Mouse (Mus musculus): ENCODE measurements around the gene Pdxk. TPM values are rescaled to one million over a fixed set of nuclear protein-coding genes. Genes with fewer than 3 reads are reported as not detected.
"Not testable (repeated sequence)": the region's sequence is repeated elsewhere in the genome, so short reads cannot be mapped to it uniquely, and the experiment has no call there.

Gene Pdxk
- 10 to 100 TPM; 10.2 to 11.1 TPM for total RNA-seq (2021)
- long read RNA-seq, experiment 1, full-length matches to known transcripts, result 7 of 11 reads
- long read RNA-seq, experiment 1, partial matches to known transcripts, result 0 of 11 reads
- long read RNA-seq, experiment 1, other reads (novel, unspliced or antisense), result 4 of 11 reads
- long read RNA-seq, experiment 2, full-length matches to known transcripts, result 6 of 6 reads
- long read RNA-seq, experiment 2, partial matches to known transcripts, result 0 of 6 reads
- long read RNA-seq, experiment 2, other reads (novel, unspliced or antisense), result 0 of 6 reads

DNA sequence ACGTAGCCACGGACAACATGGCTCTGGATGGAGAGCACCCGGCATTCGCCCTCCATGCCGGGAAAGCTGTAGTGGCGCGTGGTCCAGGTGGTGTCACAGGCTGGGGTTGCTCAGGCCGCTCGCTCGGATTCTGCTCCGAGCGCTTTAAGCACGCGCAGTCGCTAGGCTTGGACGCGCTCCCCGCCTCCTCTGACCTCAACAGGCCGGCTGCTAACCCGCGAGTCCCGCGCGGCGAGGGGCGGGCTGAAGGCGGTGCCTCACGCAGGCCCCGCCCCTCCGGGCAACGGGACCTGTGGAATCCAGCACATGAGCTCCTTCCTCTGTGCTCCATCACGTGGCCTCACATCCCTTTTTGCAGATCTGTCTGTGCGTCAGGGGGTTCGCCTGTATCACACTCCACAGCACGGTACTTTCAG, at the start of gene Pdxk:
Pdxk (minus strand) TSS at position 184 of the 416 bp plus-strand sequence.
- DNase-seq, result peak; percentile 96 to 97
- intact Hi-C loops (cut with DNase I), result loop anchor here (5.0 kb wide), 1 partner anchor 113 kb away; no protein-coding TSS in a partner anchor

DNA sequence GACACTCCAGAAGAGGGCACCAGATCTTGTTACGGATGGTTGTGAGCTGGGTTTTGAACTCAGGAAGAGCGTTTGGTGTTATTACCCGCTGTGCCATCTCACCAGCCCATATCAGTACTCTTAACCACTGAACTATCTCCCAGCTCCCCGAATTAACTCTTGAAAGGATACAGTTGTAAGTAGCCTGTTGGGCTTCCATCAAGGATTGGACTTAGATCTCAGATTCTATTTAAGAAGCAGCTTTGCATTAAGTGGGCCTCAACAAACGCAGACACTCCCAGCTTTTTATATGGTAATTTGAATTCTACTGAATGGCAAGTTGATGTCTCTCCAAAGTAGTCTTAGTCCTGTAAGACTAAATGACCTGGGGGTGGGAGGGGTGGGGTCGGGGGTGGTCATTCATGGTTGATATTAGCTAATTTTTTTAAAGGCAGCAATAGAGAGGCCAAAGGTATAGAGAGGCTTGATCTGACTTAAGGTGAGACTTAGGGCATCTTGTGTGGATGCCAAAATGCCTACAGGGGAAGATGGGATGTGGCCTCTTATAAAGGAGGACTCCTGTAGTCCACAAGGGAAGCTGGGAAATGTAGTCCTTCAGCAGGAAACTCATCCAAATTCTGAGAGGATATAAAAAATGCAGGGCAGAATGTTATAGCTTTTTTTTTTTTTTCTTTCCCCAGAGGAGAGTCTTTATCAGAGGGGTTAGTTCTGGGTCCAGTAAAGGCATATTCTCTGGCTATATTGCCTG, 38.4 kb upstream of the Pdxk start:
- DNase-seq, result no peak
- intact Hi-C loops (cut with DNase I), result no loop called here

DNA sequence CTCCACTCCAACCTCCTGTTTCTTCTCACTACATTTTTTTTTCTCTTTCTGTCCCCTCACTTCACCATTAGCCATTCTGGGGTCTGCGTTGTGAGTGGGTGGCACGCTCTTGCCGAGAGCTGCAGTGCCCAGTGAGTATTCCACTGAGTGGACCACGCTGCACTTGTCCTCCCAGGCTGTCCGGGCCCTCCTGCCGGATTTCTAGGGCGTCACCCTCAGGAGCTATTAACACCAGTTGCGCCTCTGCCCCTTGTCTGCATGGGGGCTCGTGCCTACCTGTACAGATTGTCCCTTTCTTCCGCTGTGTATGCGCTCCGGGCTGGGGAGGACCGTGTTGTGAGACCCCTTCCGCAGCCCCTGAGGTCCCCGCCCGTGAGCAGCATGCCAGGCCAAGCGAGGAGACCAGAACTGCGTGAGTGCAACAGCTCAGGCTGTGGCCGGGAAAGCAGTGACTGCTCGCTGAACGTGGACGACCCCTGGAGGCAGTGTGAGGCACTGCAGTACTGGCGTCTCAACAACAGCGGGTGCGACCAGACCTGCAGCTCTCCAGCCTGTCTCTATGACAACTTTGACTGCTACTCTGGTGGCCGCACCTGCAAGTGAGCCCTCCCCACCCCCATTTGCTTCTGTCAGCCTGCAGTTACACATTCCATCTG, 22.8 kb upstream of the Pdxk start:
- DNase-seq, result peak; percentile 83 to 89
- intact Hi-C loops (cut with DNase I), result loop anchor here (1.0 kb wide), 1 partner anchor 48 kb away; no protein-coding TSS in a partner anchor

DNA sequence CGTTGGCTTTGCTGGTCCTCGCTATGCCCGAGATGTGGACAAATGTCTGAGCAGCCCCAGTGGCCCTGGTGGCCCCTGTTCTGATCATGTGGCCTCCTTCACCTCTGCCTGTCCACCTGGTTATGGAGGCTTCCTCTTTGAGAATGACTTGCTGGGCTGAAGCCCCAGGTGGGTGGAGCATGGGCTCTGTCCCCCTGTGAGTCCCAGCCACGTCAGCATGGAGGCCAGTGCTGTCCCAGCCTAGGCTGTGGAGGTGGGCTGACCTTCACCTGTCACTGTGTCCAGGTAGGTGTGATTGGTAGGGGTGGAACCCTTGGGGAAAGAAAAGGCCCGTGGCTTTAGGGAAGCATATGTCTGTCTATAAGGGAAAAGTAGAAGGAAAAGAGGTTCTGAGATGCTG, 22.1 kb upstream of the Pdxk start:
- intact Hi-C loops (cut with DNase I), result loop anchor here (1.0 kb wide), 1 partner anchor 48 kb away; no protein-coding TSS in a partner anchor
- no peak for DNase-seq

DNA sequence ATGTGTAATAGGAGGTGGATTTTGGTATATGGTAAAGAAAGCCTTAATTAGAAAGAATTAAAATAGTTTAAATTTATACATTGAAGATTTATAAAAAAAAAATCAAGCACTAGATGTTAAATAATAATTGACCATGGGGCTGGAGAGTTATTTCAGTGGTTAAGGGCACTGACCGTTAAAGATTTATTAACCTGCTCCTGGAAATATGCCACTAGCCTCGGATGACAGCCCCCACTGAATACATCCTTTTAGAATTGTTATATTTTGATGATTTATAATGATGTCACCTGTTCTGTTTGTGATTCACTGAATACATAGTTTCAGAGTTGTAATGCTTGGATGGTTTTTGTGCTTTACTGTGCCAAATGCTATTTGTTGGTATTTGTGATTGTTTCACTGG, 20.6 kb upstream of the Pdxk start:
- DNase-seq; intact Hi-C loops (cut with DNase I): not testable (repeated sequence)

DNA sequence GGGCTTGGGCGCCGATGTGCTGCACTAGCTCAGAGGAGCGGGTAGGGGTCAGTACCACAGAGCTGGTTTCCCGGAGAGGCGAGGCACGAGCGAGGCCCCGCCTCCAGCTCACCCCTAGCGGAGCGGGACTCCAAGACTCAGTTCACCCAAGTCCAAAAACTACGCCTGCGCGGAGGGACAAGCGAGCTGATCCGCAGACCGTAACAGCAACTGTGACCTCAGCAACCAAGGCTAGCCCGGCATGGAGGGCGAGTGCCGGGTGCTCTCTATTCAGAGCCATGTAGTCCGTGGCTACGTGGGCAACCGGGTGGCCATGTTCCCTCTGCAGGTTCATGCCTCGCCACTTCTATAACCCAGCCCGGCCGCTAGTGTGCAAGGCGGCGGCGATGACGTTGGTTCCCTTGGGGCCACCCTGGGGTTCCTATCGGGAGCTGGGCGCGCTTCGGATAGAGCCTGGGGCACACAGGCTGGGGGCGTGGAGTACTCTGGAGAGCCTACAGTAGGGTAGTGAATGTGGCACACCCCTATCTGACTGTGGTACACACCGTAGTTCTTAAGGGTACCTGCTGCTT, 17.2 kb upstream of the Pdxk start:
- intact Hi-C loops (cut with DNase I), result no loop called here
- peak; percentile 25 to 28 for DNase-seq

DNA sequence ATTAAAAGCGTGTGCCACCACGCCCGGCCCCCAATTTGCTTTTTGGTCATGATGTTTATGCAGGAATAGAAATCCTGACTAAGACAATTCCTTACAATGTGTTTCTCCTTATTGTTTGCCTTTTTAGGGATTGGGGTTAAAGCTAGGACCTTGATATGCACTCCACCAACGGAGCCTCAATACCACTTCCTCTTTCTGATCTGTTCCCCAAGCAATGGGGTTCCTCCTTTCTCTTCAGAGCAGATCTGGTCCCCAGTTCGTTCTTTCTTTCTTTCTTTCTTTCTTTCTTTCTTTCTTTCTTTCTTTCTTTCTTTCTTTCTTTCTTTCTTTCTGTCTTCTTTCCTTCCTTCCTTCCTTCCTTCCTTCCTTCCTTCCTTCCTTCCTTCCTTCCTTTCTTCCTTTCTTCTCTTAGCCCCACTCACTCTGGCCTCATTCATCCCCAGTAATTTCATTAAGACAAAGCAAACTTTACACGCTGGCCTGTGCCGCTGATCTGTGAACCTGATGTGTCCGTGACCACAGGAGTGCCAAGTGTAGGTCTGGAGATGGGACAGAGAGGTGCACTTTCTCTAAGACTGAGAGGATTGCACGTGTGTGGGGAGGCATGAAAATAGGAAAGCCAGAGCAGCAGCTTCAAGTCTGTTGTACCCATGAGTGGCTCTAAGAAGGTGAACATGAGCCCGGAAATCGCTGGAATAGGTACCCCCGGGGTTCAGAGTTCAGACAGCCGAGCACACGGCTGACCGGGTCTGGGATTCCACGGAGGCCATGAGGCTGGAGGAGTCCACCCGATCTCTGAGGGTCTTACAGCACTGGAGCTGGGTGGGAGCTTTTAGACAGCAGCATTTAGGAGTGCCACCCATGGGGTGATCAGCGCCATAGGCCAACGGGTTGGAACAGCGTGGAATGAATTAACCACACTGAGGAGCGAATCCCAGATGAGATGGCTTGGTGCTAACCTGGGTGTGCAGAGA, 16.5 kb upstream of the Pdxk start:
- intact Hi-C loops (cut with DNase I), result no loop called here

DNA sequence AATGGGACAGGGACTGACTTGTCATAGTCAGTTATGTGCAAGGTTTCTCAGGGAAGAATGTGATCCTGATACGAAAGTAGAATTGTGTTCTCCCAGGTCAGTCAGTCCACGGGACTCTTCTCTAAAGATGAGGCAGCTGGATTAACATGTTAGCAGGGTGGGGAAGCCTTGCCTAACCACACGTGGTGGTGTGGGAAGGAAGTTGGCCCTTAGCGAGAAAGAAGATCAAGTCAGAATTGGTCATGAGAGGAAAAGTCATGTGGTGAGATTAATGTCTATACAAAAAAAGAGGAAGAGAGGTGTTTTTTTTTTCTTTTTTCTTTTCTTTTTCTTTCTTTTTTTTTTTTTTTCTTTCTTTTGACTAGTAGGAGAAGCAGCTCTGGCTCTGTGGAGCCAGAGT, 12.0 kb upstream of the Pdxk start:
- intact Hi-C loops (cut with DNase I), result no loop called here

More for the DNA sequence above, 16.5 kb upstream of the Pdxk start:
- DNase-seq, result no peak

DNA sequence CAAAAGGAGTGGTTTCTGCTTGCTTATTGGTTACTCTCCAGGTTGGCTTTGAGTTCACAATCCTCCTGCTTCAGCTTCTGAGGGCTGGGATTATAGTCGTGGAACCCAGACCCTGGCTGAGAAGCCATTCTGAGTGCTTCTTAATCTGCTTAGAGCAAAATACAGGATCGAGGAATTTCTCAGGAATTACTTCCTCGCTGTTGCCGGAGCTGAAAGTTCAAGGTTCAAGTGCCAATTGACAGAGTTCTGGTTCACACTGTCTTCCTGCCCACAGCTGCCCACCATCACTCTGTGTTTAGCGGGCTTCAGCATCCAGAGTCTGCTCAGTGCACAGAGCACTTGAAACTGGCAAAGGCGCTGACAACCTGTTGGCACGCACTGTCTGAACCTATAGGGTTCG, 10.0 kb upstream of the Pdxk start:
- no peak for DNase-seq
- intact Hi-C loops (cut with DNase I), result no loop called here

More for the DNA sequence above, 12.0 kb upstream of the Pdxk start:
- DNase-seq, result no peak

DNA sequence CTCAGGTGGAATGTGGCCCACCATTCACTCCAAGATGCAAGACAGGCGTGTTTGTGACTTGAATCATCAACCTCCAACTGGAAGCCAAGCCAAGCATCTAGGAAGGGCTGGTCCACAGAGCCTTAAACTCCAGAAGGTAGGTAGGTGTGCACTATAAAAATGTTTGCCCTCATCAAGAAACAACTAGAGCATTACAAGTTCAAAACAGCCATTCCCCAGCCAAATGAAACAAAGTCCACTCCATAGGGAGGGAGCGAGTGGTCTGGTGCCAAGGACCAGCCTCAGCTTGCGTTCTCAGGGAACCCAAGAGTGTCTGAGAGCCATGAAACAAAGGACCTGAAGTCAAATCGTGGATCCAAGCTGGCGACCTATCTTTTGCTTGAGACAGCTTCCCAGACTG, 8.7 kb upstream of the Pdxk start:
- intact Hi-C loops (cut with DNase I), result no loop called here
- DNase-seq, result no peak

DNA sequence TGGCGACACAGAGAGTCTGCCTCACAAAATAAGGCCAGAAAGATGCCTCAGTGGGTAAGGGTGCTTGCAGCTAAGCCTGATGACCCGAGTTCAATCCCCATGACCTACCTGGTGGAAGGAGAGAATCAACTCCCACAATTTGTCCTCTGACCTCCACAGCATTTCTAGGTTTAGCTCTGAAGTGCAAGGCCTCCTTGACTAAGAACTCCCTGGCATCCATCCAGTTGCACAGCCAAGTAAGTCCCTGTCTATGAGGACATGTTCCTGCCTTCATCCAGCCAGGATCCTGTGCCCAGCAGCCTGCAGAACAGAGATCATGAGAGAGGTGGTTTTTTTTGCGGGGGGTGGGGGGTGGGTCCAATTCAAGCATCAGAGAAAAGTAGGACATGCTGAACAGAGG, 7.3 kb upstream of the Pdxk start:
- intact Hi-C loops (cut with DNase I), result no loop called here
- no peak for DNase-seq

DNA sequence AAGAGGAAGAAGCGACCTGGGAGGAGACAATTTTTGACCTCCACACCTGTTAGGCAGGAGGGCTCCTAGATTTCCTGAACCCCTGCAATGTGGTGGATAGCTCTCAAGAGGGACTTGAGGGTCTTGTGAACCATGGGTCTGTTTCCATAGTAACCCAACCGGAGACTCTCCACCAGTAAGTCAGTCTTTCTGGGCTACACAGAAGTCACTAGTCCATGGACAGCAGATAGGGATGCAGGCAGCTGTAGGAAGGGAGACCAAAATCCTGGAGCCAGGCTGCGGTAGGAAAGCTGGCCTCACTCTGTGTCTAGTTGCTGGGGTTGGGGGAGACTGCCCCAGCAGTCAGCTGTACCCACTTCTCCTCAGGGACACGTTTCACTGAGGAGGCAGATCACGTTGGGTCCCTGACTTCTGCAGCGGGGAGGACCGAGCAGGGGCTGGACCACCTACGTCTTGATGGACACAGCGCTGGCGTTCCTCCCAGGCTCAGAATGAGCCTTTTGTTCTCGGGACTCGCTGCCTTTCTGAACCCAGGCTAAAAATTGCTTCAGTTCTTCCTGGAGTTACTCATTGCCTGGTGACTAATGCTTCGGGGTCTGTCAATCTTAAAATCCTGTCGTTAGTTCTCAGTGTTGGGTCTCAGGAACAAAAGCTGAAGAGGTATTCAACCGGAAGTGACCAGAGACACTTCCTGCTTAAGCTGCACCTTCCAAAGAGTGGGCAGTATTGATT, 6.0 kb upstream of the Pdxk start:
- DNase-seq, result peak in 1 of 2 experiments; percentile 39
- intact Hi-C loops (cut with DNase I), result no loop called here

DNA sequence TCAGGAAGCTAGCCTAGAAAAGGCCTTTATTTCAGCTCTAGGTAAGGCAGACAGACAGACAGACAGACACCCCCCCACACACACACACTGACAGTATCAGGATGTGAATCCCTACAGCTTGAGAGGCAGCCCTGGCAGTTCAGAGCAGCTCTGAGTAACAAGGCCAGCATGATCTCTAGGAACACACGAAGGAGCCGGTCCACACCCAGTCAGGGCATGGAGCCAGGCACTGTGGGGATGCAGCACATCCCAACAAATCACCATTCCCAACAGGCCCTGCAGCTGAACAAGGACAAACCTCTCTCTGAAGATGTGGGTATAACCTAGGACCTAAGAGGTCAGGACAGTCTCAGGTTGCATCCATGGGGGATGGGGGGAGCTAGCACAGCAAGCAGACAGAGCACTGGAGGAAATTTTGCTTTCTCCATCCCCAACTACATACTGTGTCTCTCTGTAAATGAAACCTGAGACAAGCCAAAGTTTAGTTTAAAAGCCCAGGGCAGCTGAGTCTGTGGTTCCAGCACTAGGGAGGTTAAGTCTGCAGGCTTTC, 3.1 kb upstream of the Pdxk start:
- intact Hi-C loops (cut with DNase I), result no loop called here

DNA sequence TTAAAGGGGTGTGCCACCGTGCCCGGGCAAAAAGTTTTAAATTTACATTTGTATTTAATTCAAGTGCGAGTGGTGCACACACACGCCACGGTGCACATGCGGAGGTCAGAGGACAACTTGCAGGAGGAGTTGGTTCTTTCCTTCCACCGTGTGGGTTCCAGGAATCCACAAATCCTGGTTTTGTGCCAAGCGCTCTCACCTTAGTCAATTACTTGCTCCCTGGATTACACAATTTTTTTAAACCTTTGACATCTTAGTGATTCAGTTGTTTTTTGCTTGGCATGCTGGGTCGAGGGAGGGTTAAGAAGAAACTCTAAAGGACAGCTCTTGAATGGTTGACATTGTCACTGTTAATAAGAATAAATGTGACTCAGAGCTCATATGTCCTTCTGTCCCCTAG, 1.9 kb upstream of the Pdxk start:
- intact Hi-C loops (cut with DNase I), result no loop called here
- DNase-seq, result no peak

More for the DNA sequence above, 3.1 kb upstream of the Pdxk start:
- peak; percentile 36 to 50 for DNase-seq

DNA sequence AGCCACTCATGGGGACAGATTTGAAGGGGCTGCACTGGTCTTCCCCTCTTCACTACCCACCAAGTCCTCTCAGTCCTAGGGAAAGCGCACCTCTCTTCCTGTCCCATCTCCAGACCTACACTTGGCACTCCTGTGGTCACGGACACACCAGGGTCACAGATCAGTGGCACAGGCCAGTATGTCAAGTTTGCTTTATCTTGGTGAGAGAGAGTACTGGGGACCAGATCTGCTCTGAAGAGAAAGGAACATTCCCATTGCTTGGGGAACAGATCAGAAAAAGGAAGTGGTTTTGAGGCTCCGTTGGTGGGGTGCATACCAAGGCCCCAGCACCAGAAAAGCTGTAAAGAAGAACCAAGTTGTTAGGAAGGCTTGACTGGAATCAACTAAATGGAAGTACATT, 697 bp upstream of the Pdxk start:
- intact Hi-C loops (cut with DNase I), result no loop called here
- no peak for DNase-seq

DNA sequence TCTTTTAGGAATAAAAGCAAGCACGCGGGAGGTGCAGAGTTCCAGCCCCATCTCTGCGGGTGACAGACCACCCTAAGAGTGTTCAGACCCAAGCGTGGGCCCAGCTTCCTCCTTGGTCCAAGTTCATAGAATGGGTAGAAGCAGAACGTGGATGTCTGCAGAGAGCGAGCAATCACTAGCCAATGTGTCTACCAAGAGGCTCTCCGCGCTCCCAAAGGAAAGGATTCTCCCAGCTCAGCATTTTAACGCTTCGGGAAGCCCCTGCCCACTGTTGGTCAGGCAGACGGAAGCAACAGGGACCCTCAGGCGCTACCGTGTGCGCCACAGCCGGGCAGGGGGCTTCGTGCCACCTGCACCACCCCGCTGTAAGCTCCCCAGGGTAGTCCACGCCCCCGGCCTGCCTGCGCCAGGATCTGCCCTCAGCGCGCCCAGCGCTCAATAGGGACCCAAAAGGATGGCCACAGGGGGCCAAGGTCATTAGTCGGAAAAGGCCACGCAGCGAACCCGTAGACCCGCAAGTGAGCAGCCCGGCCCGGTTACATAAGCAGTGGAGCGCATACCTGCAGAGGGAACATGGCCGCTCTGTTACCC, 479 bp downstream of the Pdxk start:
- DNase-seq, result no peak
- intact Hi-C loops (cut with DNase I), result loop anchor here (5.0 kb wide), 1 partner anchor 113 kb away; no protein-coding TSS in a partner anchor

DNA sequence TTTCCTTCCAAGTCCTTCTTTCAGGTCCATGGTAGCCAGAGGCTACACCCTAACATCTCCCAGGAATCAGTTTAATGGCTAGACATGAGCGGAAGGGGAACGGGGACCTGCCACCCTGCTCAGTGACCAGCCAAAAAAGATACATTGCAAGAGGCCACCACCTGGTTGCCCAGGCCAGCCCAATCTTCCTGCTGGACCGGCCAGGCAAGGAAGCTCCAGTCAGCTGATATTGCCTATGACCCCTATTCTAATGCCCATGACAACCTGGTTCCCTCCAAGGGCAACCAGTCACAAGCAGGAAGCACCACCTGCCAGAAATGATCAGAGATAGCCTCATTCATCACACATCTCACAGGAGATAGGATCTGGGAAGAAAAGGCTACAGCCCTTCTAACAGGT, 1.0 kb downstream of the Pdxk start:
- intact Hi-C loops (cut with DNase I), result loop anchor here (5.0 kb wide), 1 partner anchor 114 kb away; no protein-coding TSS in a partner anchor
- DNase-seq, result no peak

Measured in heart, postnatal 14 days (tissue).